Mouse (Mus musculus) liver, embryonic 15.5 days (tissue): ENCODE data around the gene Nebl. TPM values are rescaled to one million over a fixed set of nuclear protein-coding genes. Genes with fewer than 3 reads are reported as not detected.

Source experiments
- ATAC-seq: fragments of 200-750 bp; cut with Nextera tagmentation; 2 replicates; pipeline ENCODE4 v1.8.0; 2017; ENCODE audit warnings: moderate number of reproducible peaks, mild to moderate bottlenecking, moderate library complexity; ENCODE audit not compliant: insufficient read depth
- H3K27ac ChIP-seq: fragments of 300-500 bp; sonication (generic); replicated peaks from 2 replicates; pipeline ENCODE4 v1.5.1; 2015; ENCODE audit warnings: mild to moderate bottlenecking, inconsistent platforms
- H3K27me3 ChIP-seq: fragments of 300-500 bp; sonication (generic); 2 replicates; pipeline ENCODE4 v1.6.1; 2015; ENCODE audit warnings: mild to moderate bottlenecking, inconsistent platforms
- H3K36me3 ChIP-seq: fragments of 300-500 bp; sonication (generic); replicated peaks from 2 replicates; pipeline ENCODE4 v1.6.1; 2015; ENCODE audit warnings: moderate library complexity, mild to moderate bottlenecking, inconsistent platforms
- H3K4me1 ChIP-seq: fragments of 300-500 bp; sonication (generic); replicated peaks from 2 replicates; pipeline ENCODE4 v1.6.1; 2015; ENCODE audit warnings: inconsistent platforms
- H3K4me2 ChIP-seq: fragments of 300-500 bp; sonication (generic); 2 replicates; pipeline ENCODE4 v1.6.1; 2015; ENCODE audit warnings: moderate library complexity, mild to moderate bottlenecking, inconsistent platforms
- H3K4me3 ChIP-seq: fragments of 300-500 bp; sonication (generic); replicated peaks from 2 replicates; pipeline ENCODE4 v1.5.1; 2015; ENCODE audit warnings: mild to moderate bottlenecking, inconsistent platforms
- H3K9ac ChIP-seq: fragments of 300-500 bp; sonication (generic); 2 replicates; pipeline ENCODE4 v1.6.1; 2015; ENCODE audit warnings: moderate library complexity, mild to moderate bottlenecking, inconsistent platforms
- H3K9me3 ChIP-seq: fragments of 300-500 bp; sonication (generic); replicated peaks from 2 replicates; pipeline ENCODE4 v1.6.1; 2016; ENCODE audit warnings: inconsistent platforms
- WGBS: fragments of 180-500 bp; shearing (Covaris S2); methylation state at CpG from one replicate; pipeline ENCODE4 v1.1.7; 2015; ENCODE audit warnings: mixed read lengths; ENCODE audit not compliant: insufficient replicate concordance; 5-methylcytosine and 5-hydroxymethylcytosine counted together
- polyA plus RNA-seq: library from polyadenylated mRNA; unstranded; fragments of >200 nt; fragmentation: Nextera tagmentation; extraction: Ambion mirVana; gene quantifications from 2 replicates; pipeline ENCODE4 v1.2.1, GENCODE M21; 2015

Gene Nebl
- polyA plus RNA-seq, 1 experiment from 2014 or later, result 0.30 TPM

DNA sequence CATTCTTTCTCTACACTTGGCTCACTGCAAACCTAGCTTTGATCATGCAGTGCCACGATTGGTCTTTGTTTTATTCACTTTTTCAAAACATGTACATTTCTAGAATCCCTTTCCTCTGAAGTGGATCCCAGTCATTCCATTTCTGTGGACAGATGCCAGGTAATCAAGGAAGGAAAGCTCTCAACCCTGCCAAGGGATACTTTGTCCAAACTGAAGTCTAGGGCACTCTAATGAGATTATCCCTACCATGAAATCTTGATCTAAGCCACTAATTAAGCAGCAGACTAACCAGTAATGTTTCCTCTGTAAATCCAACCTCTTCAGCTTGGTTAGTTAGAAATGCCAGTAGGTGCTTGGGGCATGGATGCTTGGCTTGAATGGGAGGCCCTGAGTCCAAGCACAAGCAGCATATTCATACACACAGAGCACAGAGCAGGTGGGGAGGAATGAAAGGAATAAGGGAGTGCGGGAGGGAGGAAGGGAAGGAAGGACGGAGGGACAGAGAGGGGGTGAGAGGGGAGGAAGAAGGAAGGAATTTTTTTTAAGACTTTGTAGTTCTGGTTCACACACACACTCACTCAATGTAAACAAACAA lies 184.8 kb downstream of the Nebl start:
- no peaks in the 10 kb centered on the region for H3K27me3 ChIP-seq
- H3K27ac ChIP-seq, result no peak overlapping the region
- no peak overlapping the region for H3K4me3 ChIP-seq
- 53% methylated on average over 3 of the region's 3 CpGs for WGBS
- ATAC-seq, result no peak
- no peak overlapping the region for H3K4me2 ChIP-seq
- no peak overlapping the region for H3K9ac ChIP-seq
- no peaks in the 10 kb centered on the region for H3K36me3 ChIP-seq
- H3K9me3 ChIP-seq, result no peaks in the 10 kb centered on the region
- H3K4me1 ChIP-seq, result no peaks in the 10 kb centered on the region

DNA sequence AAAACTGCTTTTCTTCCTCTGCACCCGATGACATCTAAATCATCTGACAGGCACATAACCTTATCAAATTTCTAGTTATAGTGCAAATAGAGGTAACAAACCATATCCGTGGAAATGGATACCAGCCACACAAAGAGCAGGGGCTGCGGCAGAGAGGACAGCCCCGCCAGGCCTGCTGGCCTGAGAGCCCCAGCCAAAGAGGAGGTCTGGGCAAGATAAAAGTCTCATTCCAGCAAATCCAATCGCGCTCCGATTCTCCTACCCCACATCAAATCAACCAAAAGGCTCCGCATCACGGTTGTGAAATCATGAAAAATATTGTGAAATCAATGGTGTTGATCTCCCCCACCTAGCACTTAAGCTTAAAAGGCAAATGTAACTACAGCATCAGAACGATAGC lies 191.5 kb downstream of the Nebl start:
- WGBS, result 65% methylated on average over 10 of the region's 10 CpGs
- H3K4me3 ChIP-seq, result no peak overlapping the region
- H3K4me1 ChIP-seq, result no peaks in the 10 kb centered on the region
- H3K9me3 ChIP-seq, result no peaks in the 10 kb centered on the region
- H3K4me2 ChIP-seq, result no peak overlapping the region
- H3K36me3 ChIP-seq, result no peaks in the 10 kb centered on the region
- H3K27me3 ChIP-seq, result no peaks in the 10 kb centered on the region
- no peak for ATAC-seq
- no peak overlapping the region for H3K27ac ChIP-seq
- no peak overlapping the region for H3K9ac ChIP-seq

DNA sequence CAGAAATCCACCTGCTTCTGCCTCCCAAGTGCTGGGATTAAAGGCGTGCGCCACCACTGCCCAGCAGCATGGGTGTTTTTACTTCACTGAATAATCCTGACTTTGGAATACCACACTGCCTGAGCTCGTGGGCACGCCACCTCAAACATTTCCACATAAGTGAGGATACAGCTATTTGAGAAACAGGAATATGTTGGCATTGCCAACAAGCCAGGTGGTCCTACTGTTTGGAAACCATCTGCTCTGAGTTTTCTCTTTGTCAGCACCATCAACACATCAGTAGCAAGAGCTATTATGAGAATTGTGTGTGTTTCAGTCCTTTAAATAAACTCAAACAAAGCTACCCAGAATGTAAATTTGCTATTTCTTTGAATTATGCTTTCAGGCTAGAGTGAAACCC lies 192.8 kb downstream of the Nebl start:
- no peak overlapping the region for H3K9ac ChIP-seq
- H3K27ac ChIP-seq, result no peak overlapping the region
- WGBS, result 64% methylated on average over 4 of the region's 4 CpGs
- H3K4me3 ChIP-seq, result no peak overlapping the region
- H3K27me3 ChIP-seq, result no peaks in the 10 kb centered on the region
- H3K9me3 ChIP-seq, result no peaks in the 10 kb centered on the region
- H3K4me2 ChIP-seq, result no peak overlapping the region
- no peaks in the 10 kb centered on the region for H3K36me3 ChIP-seq
- ATAC-seq, result no peak
- no peaks in the 10 kb centered on the region for H3K4me1 ChIP-seq

DNA sequence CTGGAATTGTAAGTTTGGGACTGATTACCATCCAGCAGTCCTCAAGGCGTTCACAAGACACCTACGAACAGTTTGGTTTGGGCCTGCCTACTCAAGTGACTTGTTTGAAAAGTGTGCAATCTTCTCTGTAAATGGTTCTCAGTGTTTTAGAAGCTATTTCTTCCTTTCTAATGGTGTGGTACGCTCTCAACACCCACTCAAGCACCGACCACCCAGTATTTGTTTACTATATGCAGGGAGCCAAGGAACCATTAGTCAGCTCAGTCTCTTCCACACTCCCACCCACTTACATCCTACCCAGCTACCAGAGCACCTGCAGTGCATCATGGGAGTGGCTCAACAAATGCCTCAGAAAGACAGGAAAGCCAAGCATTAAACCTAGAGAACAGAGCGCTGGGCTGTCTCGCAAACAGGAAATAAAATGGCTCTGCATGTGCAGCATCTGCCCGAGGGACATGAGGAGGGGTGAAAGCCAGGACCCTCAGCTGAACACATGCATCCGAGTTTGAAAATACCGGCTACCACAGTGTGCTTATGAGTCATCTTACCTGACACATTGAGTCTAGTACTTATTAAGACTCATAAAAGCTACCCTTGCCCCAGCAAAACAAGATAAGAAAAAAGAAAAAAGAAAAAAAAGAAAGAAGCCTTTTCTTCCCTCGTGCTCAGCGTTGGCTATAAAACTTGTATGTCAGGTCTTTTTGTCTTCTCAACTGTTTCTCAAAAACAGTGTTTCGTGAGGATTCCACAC lies 199.7 kb downstream of the Nebl start:
- no peaks in the 10 kb centered on the region for H3K27me3 ChIP-seq
- no peak for ATAC-seq
- no peak overlapping the region for H3K4me3 ChIP-seq
- H3K9ac ChIP-seq, result no peak overlapping the region
- no peak overlapping the region for H3K4me2 ChIP-seq
- 56% methylated on average over 12 of the region's 12 CpGs for WGBS
- no peaks in the 10 kb centered on the region for H3K36me3 ChIP-seq
- H3K27ac ChIP-seq, result no peak overlapping the region
- no peaks in the 10 kb centered on the region for H3K4me1 ChIP-seq
- no peaks in the 10 kb centered on the region for H3K9me3 ChIP-seq

DNA sequence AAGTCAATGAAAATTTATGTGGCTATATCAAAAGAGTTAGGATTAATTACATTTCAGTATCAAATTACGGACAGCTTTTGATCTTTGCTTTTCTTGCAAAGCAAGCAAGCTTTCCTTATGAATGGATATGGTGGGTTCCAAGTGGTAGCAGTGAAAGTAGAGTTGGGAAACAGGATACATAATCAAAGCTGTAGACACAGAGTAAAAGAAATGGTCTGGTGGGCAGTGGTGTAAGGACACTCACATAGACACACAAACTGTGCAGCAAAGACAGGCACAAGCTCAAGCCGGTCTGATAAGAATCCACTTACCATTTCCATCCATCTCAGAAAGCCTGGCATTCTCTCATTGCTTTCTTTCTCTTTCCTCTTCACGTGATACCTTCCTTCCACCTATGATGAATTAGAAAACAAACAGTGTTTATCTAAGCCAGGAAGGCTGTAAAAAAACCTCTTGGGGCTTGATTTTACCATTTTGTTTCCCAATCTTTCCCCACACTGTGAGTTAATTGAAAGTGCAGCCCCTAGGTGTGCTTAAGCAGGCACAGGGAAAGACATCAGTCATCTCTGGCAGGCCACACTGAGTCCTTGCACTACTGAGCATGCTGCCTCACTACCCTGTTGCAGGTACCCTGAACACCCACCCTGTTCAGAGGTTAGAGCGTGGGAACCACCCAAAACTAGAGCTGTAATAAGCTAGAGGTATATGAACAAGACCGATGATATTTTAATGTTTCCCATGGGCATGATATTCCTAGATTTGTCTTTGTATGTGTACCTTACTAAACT lies 205.3 kb downstream of the Nebl start:
- no peak overlapping the region for H3K27ac ChIP-seq
- 67% methylated on average over 5 of the region's 5 CpGs for WGBS
- H3K9ac ChIP-seq, result no peak overlapping the region
- H3K4me2 ChIP-seq, result no peak overlapping the region
- H3K4me3 ChIP-seq, result no peak overlapping the region
- no peaks in the 10 kb centered on the region for H3K9me3 ChIP-seq
- H3K4me1 ChIP-seq, result no peaks in the 10 kb centered on the region
- no peaks in the 10 kb centered on the region for H3K27me3 ChIP-seq
- ATAC-seq, result no peak
- no peaks in the 10 kb centered on the region for H3K36me3 ChIP-seq

DNA sequence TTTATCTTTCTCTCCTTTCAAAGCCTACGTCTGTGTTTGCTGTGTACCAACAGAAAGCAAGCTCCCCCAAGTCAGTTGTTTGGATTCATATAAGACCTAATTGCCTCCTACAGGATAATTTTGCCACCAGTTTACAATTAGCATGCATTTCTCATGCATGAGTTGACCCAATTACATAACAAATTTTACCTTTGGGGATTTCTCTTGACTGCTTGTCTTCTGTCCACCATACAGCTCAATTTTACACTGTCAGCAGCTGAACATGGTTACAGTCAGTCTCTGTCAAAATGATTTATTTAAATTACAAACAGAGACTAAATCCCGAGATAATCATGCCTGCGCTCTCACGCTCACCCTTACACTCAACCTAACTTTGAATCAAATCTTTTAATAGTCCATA lies 206.1 kb downstream of the Nebl start:
- H3K36me3 ChIP-seq, result no peaks in the 10 kb centered on the region
- H3K4me3 ChIP-seq, result no peak overlapping the region
- WGBS, result 50% methylated on average over 4 of the region's 4 CpGs
- no peak overlapping the region for H3K9ac ChIP-seq
- H3K27ac ChIP-seq, result no peak overlapping the region
- no peaks in the 10 kb centered on the region for H3K9me3 ChIP-seq
- no peak for ATAC-seq
- H3K4me1 ChIP-seq, result no peaks in the 10 kb centered on the region
- no peaks in the 10 kb centered on the region for H3K27me3 ChIP-seq
- no peak overlapping the region for H3K4me2 ChIP-seq

DNA sequence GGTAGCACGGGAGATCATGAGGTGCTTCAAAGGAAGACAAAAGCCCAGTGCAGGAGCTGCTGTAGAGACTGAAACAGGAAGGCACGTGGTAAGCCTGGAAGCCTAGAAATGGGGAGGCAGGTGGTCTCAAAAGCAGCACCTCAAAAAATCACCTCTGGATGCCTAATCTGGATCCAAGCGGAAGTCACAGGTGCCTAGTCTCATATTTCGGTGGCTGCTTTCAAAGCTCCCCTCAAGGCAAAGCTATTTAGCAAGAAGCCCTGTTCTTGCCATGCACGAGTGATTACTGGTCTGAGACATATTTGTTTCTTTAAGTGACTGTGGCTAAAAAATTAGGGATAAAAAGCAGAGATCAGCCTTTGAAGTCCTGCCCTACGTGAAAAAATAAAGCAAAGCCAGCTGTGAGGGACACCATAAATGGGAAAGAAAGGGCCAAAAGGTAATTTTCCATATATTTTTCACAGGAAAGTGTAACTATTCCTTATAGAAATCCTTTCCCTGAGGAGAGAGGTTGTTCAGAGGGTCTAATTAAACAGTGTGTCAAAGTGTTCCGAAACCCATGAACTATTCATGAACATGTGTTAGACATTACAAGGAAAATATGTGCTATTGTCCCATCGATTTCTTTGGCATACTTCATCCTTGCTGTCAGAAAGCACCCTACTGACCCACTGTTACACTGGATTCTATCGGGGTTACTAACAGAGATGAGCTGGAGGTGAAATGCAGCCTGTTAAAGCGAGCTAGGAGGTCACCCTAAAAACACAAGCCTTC lies 206.9 kb downstream of the Nebl start:
- WGBS, result 50% methylated on average over 10 of the region's 10 CpGs
- Histone ChIP-seq H3K27me3 (no peaks in the 10 kb centered on the region), H3K9ac (no peak overlapping the region), H3K36me3 (no peaks in the 10 kb centered on the region), H3K9me3 (no peaks in the 10 kb centered on the region), H3K4me3 (no peak overlapping the region), H3K27ac (no peak overlapping the region), H3K4me2 (no peak overlapping the region), H3K4me1 (no peaks in the 10 kb centered on the region)
- ATAC-seq, result no peak

DNA sequence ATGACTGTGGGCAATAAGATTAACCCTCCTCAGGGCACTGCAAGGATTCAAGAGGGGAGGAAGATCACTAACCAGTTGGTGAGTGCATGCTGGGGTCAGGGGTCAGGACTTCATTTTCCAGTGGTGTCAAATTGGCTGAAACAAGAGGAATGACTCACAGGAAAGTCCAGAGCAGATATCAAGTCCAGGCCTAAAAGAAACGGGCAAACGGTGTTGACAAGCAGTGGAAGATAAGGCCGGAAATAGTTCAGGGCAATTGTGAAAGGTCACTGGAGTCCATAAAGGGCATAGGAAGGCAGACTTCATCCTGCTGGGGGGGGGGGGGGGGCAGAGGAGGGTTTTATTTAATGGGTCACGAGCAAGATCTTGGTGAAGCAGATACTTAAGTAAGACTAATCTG lies 207.5 kb downstream of the Nebl start:
- Histone ChIP-seq H3K4me2 (no peak overlapping the region), H3K36me3 (no peaks in the 10 kb centered on the region), H3K4me3 (no peak overlapping the region), H3K9ac (no peak overlapping the region), H3K27me3 (no peaks in the 10 kb centered on the region), H3K9me3 (no peaks in the 10 kb centered on the region), H3K4me1 (no peaks in the 10 kb centered on the region), H3K27ac (no peak overlapping the region)
- 23% methylated on average over 4 of the region's 4 CpGs for WGBS
- ATAC-seq, result no peak

DNA sequence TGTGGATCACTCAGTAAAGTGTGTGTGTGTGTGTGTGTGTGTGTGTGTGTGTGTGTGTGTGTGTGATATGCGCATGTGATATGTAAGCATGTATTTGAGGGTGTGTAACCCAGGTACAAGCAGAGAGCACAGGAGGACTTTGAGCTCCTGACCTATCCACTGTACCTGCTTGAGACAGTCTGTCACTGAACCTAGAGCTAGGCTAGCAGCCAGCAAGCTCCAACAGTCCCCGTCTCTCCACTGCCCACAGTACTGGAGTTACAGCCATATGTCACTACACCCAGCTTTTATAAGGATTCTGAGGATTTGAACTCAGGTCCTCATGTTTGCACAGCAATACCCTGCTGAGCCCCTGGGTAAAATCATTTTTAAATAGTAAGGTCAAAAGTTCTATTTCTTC lies 215.6 kb downstream of the Nebl start:
- 68% methylated on average over 2 of the region's 2 CpGs for WGBS
- H3K4me1 ChIP-seq, result no peaks in the 10 kb centered on the region
- H3K9ac ChIP-seq, result no peak overlapping the region
- H3K4me3 ChIP-seq, result no peak overlapping the region
- no peak for ATAC-seq
- no peaks in the 10 kb centered on the region for H3K27me3 ChIP-seq
- H3K27ac ChIP-seq, result no peak overlapping the region
- H3K9me3 ChIP-seq, result no peaks in the 10 kb centered on the region
- no peak overlapping the region for H3K4me2 ChIP-seq
- H3K36me3 ChIP-seq, result no peaks in the 10 kb centered on the region

DNA sequence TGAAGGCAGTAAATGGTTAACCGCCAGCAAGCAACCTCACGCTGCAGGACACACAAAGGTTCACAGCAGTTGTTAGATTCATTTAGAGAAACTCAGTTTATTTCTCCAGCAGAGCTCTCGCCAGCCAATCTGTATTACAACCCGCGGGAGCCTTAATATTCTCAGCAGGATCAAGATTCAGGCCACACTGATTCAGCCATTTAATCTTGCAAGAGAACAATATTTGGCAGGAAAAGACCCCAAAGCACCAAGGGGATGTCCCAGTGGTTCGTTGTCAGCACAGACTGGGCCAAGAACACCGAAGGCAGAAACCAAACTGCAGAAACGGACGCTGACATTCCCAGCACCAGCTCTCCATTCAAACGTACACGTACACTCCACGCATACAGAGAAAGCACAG lies 216.5 kb downstream of the Nebl start:
- H3K27ac ChIP-seq, result no peak overlapping the region
- no peak overlapping the region for H3K4me3 ChIP-seq
- H3K4me2 ChIP-seq, result no peak overlapping the region
- no peaks in the 10 kb centered on the region for H3K9me3 ChIP-seq
- no peaks in the 10 kb centered on the region for H3K27me3 ChIP-seq
- no peak overlapping the region for H3K9ac ChIP-seq
- WGBS, result 69% methylated on average over 12 of the region's 12 CpGs
- no peaks in the 10 kb centered on the region for H3K36me3 ChIP-seq
- ATAC-seq, result no peak
- H3K4me1 ChIP-seq, result no peaks in the 10 kb centered on the region

DNA sequence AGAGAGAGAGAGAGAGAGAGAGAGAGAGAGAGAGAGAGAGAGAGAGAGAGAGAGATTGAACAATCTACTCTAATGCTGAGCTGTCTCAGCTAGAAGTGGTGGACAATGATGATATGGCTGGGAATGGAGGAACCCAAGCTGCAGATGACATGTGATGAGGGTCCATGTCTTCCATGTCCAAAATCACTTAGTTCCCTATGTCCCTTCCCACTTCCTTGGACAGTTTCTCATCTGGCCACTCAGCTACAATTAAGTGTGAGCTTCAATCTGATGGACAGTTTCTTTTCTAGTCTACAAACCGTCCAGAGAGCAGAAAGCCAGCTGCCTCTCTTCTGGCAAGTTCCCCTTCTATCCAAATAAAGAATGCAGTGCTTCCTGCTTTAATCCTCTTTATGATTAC lies 221.3 kb downstream of the Nebl start:
- Histone ChIP-seq H3K4me3 (no peak overlapping the region), H3K27ac (no peak overlapping the region), H3K36me3 (no peaks in the 10 kb centered on the region), H3K27me3 (no peaks in the 10 kb centered on the region), H3K4me2 (no peak overlapping the region), H3K9ac (no peak overlapping the region), H3K4me1 (no peaks in the 10 kb centered on the region), H3K9me3 (no peaks in the 10 kb centered on the region)
- no peak for ATAC-seq
- WGBS, result 20% methylated on average over 1 of the region's 1 CpGs
